Mouse (Mus musculus): Measurements from ENCODE around the gene L3mbtl1. TPM values are rescaled to one million over a fixed set of nuclear protein-coding genes. Genes with fewer than 3 reads are reported as not detected.

L3mbtl1 gene
- polyA plus RNA-seq, 1 experiment from 2014 or later: 0.09 TPM

DNA sequence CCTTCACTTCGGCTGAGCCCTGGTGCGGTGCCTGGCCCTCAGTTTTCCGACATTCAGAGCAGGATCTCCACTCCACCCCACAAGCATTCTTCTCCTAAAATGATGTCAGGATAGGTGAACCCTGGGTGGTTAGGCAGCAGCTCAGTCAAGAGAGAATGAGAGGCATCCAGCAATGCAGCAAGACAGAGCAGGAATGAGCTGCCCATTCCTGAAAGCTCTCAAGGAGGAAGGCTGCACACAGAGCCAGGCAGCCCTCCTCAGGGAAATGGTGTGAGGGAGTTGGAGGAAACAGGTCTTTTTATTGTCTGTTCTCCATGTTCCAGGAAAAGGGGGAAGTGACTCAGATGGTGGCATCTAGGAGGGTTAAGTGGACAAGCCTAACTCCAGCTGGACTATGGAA is 43.5 kb downstream of the L3mbtl1 start:
- 69% methylated on average over 3 of the region's 3 CpGs for WGBS
- no peak; the same call in 1 of the 2 replicates for ATAC-seq (ENCODE audit: low FRiP score, low TSS enrichment)

DNA sequence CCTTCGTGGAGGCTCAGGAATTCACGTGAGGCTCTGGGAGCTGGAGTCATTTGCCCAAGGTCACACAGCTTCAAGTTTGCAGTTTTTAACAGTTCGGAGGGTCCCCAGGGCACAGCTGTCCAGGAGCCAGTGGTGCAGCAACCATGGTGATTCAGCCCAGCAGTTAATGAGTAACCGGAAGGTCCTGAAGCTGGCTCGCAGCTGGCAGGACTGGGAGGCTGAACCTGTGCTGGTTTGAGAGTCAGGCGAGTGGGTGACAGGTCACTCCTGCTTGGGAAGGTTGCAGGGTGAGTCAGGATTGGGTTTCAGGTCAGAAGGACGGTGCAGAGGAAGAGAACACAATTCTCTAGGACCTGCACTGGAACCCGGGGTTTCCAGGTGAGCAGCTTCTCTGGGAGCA is 43.9 kb downstream of the L3mbtl1 start, which contains the start of gene Sgk2:
Gene Sgk2, plus strand, starts transcription at position 113 of the 400 bp plus-strand sequence.
- WGBS: 29% methylated on average over 8 of the region's 8 CpGs
- ATAC-seq (ENCODE audit: low FRiP score, low TSS enrichment): peak; percentile 90
- H3K4me3 ChIP-seq (ENCODE audit: low read length): no peak within 1 kb of the TSS
- H3K9me3 ChIP-seq (ENCODE audit: low read length): no peaks in the 10 kb centered on the region; the same call in 1 of the 2 replicates
- H3K4me1 ChIP-seq (ENCODE audit: insufficient read depth, low read length): peaks cover 10% of the 10 kb centered on the region
- no peaks in the 10 kb centered on the region for H3K36me3 ChIP-seq (ENCODE audit: insufficient read depth, low read length)
- H3K27ac ChIP-seq (ENCODE audit: low read length): peak within 1 kb of the TSS; percentile 87
- H3K4me2 ChIP-seq (replicated peaks; ENCODE audit: low read depth, low read length): 0 out of 2 replicates have a peak within 1 kb of the TSS, but pooled peaks have one; percentile 0
- H3K9ac ChIP-seq (replicated peaks; ENCODE audit: low read length): no peak within 1 kb of the TSS
- no peaks in the 10 kb centered on the region for H3K27me3 ChIP-seq (ENCODE audit: insufficient read depth, low read length)

More for the DNA sequence above, 43.5 kb downstream of the L3mbtl1 start:
- Histone ChIP-seq H3K27me3 (ENCODE audit: insufficient read depth, low read length) (no peaks in the 10 kb centered on the region), H3K9me3 (ENCODE audit: low read length) (no peaks in the 10 kb centered on the region; the same call in 1 of the 2 replicates), H3K9ac (replicated peaks; ENCODE audit: low read length) (no peak overlapping the region), H3K27ac (ENCODE audit: low read length) (peak overlapping the region; percentile 87), H3K4me1 (ENCODE audit: insufficient read depth, low read length) (peaks cover 10% of the 10 kb centered on the region), H3K4me3 (ENCODE audit: low read length) (no peak overlapping the region), H3K36me3 (ENCODE audit: insufficient read depth, low read length) (no peaks in the 10 kb centered on the region), H3K4me2 (replicated peaks; ENCODE audit: low read depth, low read length) (no peak overlapping the region)

DNA sequence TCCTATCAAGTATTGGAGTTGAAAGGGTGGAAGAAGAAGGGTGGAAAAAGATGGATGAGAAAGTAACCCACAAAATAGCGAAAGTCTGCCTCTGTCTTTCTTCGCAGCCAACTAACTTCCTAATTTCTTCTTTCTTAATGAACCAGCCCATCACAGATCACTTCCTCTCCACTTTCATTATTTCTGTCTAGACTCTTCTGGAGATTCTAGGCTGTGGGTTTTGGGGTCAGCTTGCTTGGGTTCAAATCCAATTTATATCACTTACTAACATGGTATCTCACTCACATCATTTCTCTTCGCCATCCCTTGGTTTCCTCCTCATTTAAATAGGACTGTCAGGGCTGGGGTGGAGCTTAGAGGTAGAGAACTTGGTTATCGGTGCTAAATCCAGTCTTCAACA is 45.0 kb downstream of the L3mbtl1 start:
- H3K36me3 ChIP-seq (ENCODE audit: insufficient read depth, low read length): no peaks in the 10 kb centered on the region
- 84% methylated on average over 4 of the region's 4 CpGs for WGBS

DNA sequence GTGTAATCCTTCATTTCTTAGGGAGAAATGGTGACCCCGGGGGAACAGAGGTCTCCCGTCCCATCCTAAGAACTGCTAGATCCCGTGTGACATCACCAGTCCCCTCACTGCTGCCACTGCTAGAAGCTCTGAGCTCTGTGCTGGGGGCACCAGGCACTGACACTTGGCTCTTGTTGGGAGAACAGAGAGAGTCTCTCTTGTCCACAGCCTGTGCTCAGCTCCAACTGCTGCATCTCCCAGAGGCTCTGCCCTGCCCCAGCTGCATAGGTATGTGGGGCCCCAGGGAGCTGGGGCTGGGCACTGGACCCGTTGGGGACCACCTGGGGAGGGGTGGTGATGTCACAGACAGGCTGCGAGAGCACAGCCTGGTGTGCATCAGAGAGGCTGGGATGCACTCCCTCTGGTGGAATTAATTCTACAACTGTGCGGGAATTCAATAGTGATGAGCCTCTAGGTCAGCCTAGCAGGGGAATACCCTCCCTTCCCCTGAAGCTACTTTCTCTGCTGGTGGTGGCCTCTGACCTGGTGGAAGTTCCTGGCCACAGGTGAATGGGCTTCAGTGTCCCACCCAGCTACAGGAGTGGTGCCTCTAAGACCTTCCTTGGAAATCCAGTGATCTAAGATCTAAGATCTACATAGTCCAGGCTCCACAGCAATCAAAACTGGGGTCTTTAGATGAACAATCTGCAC is 48.3 kb downstream of the L3mbtl1 start:
- H3K36me3 ChIP-seq (ENCODE audit: insufficient read depth, low read length): no peaks in the 10 kb centered on the region
- peaks cover 7% of the 10 kb centered on the region for H3K4me1 ChIP-seq (ENCODE audit: insufficient read depth, low read length)
- no peaks in the 10 kb centered on the region for H3K27me3 ChIP-seq (ENCODE audit: insufficient read depth, low read length)
- no peaks in the 10 kb centered on the region; the same call in 1 of the 2 replicates for H3K9me3 ChIP-seq (ENCODE audit: low read length)
- 0 out of 2 replicates have a peak overlapping the region, but pooled peaks have one; percentile 29 for H3K27ac ChIP-seq (ENCODE audit: low read length)
- H3K4me3 ChIP-seq (ENCODE audit: low read length): no peak overlapping the region
- H3K4me2 ChIP-seq (replicated peaks; ENCODE audit: low read depth, low read length): no peak overlapping the region
- ATAC-seq (ENCODE audit: low FRiP score, low TSS enrichment): peak; percentile 29; the same call in 1 of the 2 replicates
- H3K9ac ChIP-seq (replicated peaks; ENCODE audit: low read length): no peak overlapping the region
- 45% methylated on average over 6 of the region's 6 CpGs for WGBS

More for the DNA sequence above, 45.0 kb downstream of the L3mbtl1 start:
- Histone ChIP-seq H3K4me1 (ENCODE audit: insufficient read depth, low read length) (peaks cover 10% of the 10 kb centered on the region), H3K9me3 (ENCODE audit: low read length) (no peaks in the 10 kb centered on the region; the same call in 1 of the 2 replicates), H3K4me2 (replicated peaks; ENCODE audit: low read depth, low read length) (0 out of 2 replicates have a peak overlapping the region, but pooled peaks have one; percentile 0), H3K27me3 (ENCODE audit: insufficient read depth, low read length) (no peaks in the 10 kb centered on the region), H3K9ac (replicated peaks; ENCODE audit: low read length) (no peak overlapping the region), H3K27ac (ENCODE audit: low read length) (no peak overlapping the region; the same call in 1 of the 2 replicates), H3K4me3 (ENCODE audit: low read length) (no peak overlapping the region)
- no peak for ATAC-seq (ENCODE audit: low FRiP score, low TSS enrichment)

DNA sequence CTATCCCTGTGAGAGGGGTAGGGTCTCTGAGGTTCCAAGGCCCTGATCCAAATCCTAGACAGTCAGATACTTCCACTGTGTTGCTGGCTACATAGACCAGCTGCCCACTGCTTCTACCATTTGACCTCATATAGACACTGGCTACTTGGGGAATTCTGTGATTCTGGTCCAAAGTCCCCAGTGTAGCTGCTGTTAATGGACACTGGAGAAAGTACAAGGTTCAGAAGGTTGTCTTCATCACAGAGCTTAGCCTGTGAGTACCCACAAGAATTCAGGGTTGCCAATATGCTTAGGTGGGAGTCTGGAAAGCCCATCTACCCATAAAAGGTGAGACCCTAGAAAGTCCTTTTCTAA is 48.8 kb downstream of the L3mbtl1 start:
- no peaks in the 10 kb centered on the region; the same call in 1 of the 2 replicates for H3K9me3 ChIP-seq (ENCODE audit: low read length)
- no peak for ATAC-seq (ENCODE audit: low FRiP score, low TSS enrichment)
- H3K9ac ChIP-seq (replicated peaks; ENCODE audit: low read length): no peak overlapping the region
- peaks cover 1% of the 10 kb centered on the region; the same call in 1 of the 2 replicates for H3K4me1 ChIP-seq (ENCODE audit: insufficient read depth, low read length)
- no peaks in the 10 kb centered on the region for H3K36me3 ChIP-seq (ENCODE audit: insufficient read depth, low read length)
- H3K27ac ChIP-seq (ENCODE audit: low read length): no peak overlapping the region
- no peak overlapping the region for H3K4me3 ChIP-seq (ENCODE audit: low read length)
- no peaks in the 10 kb centered on the region for H3K27me3 ChIP-seq (ENCODE audit: insufficient read depth, low read length)
- no peak overlapping the region for H3K4me2 ChIP-seq (replicated peaks; ENCODE audit: low read depth, low read length)

DNA sequence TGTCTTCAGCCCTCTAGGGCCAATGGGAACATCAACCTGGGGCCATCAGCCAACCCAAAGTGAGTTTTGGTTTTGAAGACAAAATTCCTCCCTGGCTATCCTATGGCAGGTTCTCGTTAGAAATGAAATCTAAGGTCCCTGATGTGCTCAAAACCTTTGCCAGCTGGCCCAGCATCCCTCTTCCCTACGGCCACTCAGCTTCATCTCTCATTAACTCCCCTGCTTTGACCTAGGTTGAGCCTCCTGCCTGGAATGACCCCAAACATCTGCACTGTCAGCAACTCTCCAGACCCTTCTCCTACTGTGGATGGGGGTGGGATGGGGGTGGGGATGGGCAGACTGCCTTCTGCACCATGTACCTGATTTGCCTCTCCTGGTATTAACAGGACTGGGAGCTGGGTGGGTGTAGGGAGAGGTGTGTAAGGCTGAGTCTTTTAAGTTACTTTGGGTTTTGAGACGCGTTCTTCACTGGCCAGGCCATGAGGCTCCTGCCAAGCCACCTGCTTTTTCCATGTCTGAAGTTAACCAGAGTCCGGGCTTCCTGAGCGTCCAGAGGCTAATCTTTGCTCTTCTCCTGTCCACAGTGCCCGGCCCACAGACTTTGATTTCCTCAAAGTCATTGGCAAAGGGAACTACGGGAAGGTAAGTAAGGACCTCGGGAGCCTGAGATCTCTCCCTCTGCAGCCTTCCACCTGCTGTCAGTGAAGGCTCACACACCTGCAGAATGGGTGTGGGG is 50.8 kb downstream of the L3mbtl1 start:
- H3K27ac ChIP-seq (ENCODE audit: low read length): no peak overlapping the region
- ATAC-seq (ENCODE audit: low FRiP score, low TSS enrichment): no peak
- WGBS: 73% methylated on average over 9 of the region's 9 CpGs

DNA sequence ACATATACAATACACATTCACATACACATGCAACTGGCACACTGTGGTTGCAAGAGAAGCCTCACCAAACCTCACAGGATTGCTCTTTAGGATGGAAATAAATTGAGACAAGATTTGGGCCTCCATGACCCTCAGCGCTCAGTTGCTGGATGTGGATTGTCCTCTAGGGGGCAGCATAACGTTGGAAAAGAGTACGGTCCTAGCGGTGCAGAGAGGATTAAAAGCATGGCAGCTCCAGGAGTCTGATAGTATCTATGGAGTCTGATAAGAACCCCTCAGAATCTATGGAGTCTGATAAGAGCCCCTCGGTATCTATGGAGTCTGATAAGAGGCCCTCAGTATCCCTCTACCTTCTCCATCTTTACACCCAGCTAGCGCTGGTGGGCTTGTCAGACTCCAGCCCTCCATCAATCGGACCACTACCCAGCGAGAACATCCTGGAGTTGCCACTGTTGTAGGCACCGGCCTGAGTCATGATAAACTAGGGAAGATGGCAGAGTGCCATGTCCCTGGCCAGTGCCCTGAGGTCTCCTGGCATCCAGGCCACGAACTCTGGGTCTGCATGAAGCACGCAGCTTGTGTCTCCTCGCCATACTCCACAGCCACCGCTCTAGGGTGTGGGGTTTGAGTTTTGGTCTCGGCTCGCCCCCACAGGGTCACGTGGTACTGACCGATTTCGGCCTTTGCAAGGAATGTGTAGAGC is 55.4 kb downstream of the L3mbtl1 start:
- WGBS: 33% methylated on average over 18 of the region's 18 CpGs
- no peaks in the 10 kb centered on the region for H3K27me3 ChIP-seq (ENCODE audit: insufficient read depth, low read length)

More for the DNA sequence above, 50.8 kb downstream of the L3mbtl1 start:
- Histone ChIP-seq H3K4me1 (ENCODE audit: insufficient read depth, low read length) (peaks cover 3% of the 10 kb centered on the region; the same call in 1 of the 2 replicates), H3K9ac (replicated peaks; ENCODE audit: low read length) (no peak overlapping the region), H3K9me3 (ENCODE audit: low read length) (no peaks in the 10 kb centered on the region), H3K4me3 (ENCODE audit: low read length) (no peak overlapping the region), H3K4me2 (replicated peaks; ENCODE audit: low read depth, low read length) (no peak overlapping the region), H3K36me3 (ENCODE audit: insufficient read depth, low read length) (no peaks in the 10 kb centered on the region), H3K27me3 (ENCODE audit: insufficient read depth, low read length) (no peaks in the 10 kb centered on the region)

DNA sequence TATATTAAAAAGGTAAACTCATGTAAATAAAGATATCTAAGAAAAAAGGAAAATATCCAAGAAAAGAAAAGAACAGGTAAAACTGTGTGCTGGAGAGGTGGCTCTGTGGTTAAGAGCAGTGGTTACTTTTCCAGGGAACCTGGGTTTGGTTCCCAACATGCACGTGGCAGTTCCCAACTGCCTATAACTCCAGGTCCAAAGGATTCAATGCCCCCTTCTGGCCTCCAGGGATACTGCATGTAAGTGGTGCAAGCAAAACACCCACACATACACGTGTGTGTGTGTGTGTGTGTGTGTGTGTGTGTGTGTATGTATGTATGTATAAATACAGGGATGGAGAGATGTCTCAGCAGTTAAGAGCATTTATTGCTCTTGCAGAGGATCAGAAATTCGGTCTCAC is 56.5 kb downstream of the L3mbtl1 start:
- Histone ChIP-seq H3K27me3 (ENCODE audit: insufficient read depth, low read length) (no peaks in the 10 kb centered on the region), H3K4me1 (ENCODE audit: insufficient read depth, low read length) (peaks cover 5% of the 10 kb centered on the region; the same call in 1 of the 2 replicates), H3K4me3 (ENCODE audit: low read length) (no peak overlapping the region), H3K36me3 (ENCODE audit: insufficient read depth, low read length) (no peaks in the 10 kb centered on the region), H3K9ac (replicated peaks; ENCODE audit: low read length) (no peak overlapping the region), H3K4me2 (replicated peaks; ENCODE audit: low read depth, low read length) (no peak overlapping the region), H3K27ac (ENCODE audit: low read length) (no peak overlapping the region), H3K9me3 (ENCODE audit: low read length) (no peaks in the 10 kb centered on the region)
- no peak for ATAC-seq (ENCODE audit: low FRiP score, low TSS enrichment)
- 35% methylated on average over 3 of the region's 3 CpGs for WGBS

More for the DNA sequence above, 55.4 kb downstream of the L3mbtl1 start:
- no peaks in the 10 kb centered on the region for H3K36me3 ChIP-seq (ENCODE audit: insufficient read depth, low read length)
- peak overlapping the region; percentile 45 for H3K4me2 ChIP-seq (replicated peaks; ENCODE audit: low read depth, low read length)
- H3K9me3 ChIP-seq (ENCODE audit: low read length): no peaks in the 10 kb centered on the region
- H3K4me3 ChIP-seq (ENCODE audit: low read length): peak overlapping the region; percentile 15
- H3K27ac ChIP-seq (ENCODE audit: low read length): no peak overlapping the region
- H3K9ac ChIP-seq (replicated peaks; ENCODE audit: low read length): no peak overlapping the region
- ATAC-seq (ENCODE audit: low FRiP score, low TSS enrichment): peak; percentile 80
- H3K4me1 ChIP-seq (ENCODE audit: insufficient read depth, low read length): peaks cover 5% of the 10 kb centered on the region; the same call in 1 of the 2 replicates

DNA sequence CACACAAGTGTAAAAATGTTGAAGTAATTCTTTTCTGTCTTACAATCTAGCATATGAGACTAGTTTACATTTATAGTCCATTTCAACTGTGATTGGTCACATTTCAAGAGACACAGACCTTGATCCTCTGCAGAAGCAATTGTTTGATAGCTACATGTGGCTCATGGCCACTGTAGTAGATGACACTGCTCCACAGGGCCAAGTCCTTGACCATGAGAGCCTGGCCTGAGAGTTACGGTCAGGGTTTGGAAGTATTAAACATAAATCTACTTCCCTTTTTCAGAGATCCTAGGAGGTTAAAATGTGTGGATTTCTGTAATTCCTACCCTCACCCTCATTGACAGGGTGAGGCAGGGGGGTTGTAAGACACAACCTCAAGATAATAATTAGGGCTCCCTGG is 57.8 kb downstream of the L3mbtl1 start:
- Histone ChIP-seq H3K4me1 (ENCODE audit: insufficient read depth, low read length) (peaks cover 5% of the 10 kb centered on the region; the same call in 1 of the 2 replicates), H3K4me2 (replicated peaks; ENCODE audit: low read depth, low read length) (no peak overlapping the region), H3K4me3 (ENCODE audit: low read length) (no peak overlapping the region), H3K27ac (ENCODE audit: low read length) (no peak overlapping the region), H3K9ac (replicated peaks; ENCODE audit: low read length) (no peak overlapping the region), H3K36me3 (ENCODE audit: insufficient read depth, low read length) (no peaks in the 10 kb centered on the region), H3K9me3 (ENCODE audit: low read length) (no peaks in the 10 kb centered on the region), H3K27me3 (ENCODE audit: insufficient read depth, low read length) (0 out of 2 replicates have a peak, but pooled peaks cover 3% of the 10 kb centered on the region)
- ATAC-seq (ENCODE audit: low FRiP score, low TSS enrichment): no peak
- 89% methylated on average over 1 of the region's 1 CpGs for WGBS
